12 mouse cellular contexts compared by ENCODE assay signal in the genomic region with DNA sequence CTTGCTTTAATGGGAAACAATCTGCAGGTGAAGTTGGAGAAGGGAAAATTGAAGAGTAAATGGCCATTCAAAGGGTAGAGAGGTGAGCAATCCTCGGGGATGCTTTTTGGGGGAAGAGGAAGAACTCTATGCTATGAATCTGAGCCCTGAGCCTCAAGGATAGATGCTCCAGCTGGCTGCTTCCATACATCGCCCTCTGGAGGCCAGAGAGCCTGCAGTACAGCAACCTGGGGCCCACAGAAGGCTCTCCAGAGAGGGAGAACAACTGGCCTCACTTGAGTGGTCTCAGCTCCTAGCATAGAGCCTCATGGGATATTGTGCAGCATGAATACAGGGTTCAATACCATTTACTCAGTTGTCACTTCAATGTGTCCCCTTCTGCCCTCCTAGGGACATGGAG.
A peak's percentile ranks its signal among the peaks of the same experiment; 100 is the strongest.
DNase-seq lines count a peak whose midpoint lies in the region; ATAC-seq and TF ChIP-seq lines count a peak whose summit lies in the region.
"Had no signal": no experiment of that assay in that cellular context is flagged by ENCODE, and none has a peak within 500 bp of the region (broad histone marks: within the 10 kb centered on the region; RNA-seq: fewer than 3 reads in every experiment).

No protein-coding gene starts in this region.

- no peaks in the 10 kb centered on the region for H3K27me3 ChIP-seq in cerebellum, adult 2 months (ENCODE audit: control insufficient read depth, insufficient read depth, low read length)
- H3K27me3 ChIP-seq in intestine, postnatal 0 days (replicated peaks; ENCODE audit: control insufficient read depth, insufficient read depth, low read length) = no peaks in the 10 kb centered on the region
- no peaks in the 10 kb centered on the region for H3K27me3 ChIP-seq in intestine, embryonic 16.5 days (replicated peaks; ENCODE audit: control insufficient read depth, insufficient read depth, low read length)
- H3K27me3 ChIP-seq in lung, embryonic 14.5 days (ENCODE audit: insufficient read depth, low read length) = no peaks in the 10 kb centered on the region
- H3K27me3 ChIP-seq: intestine, embryonic 15.5 days had no signal

- no peak overlapping the region for H3K9ac ChIP-seq in intestine, postnatal 0 days (ENCODE audit: low read depth, low read length)
- no peak overlapping the region for H3K9ac ChIP-seq in intestine, embryonic 16.5 days (ENCODE audit: low read depth, low read length)
- H3K9ac ChIP-seq in lung, embryonic 14.5 days = no peak overlapping the region
- H3K9ac ChIP-seq: embryonic facial prominence, embryonic 12.5 days; intestine, embryonic 15.5 days had no signal

- H3K4me3 ChIP-seq in cerebellum, adult 2 months (replicated peaks; ENCODE audit: insufficient read depth, low read depth, low read length) = no peak overlapping the region
- H3K4me3 ChIP-seq in intestine, postnatal 0 days (ENCODE audit: low read depth, low read length) = no peak overlapping the region
- no peak overlapping the region for H3K4me3 ChIP-seq in intestine, embryonic 16.5 days (ENCODE audit: low read length)
- H3K4me3 ChIP-seq in lung, embryonic 14.5 days (ENCODE audit: low read depth, low read length) = no peak overlapping the region
- H3K4me3 ChIP-seq: embryonic facial prominence, embryonic 12.5 days; intestine, embryonic 15.5 days; myocyte had no signal

- no peaks in the 10 kb centered on the region for H3K4me1 ChIP-seq in cerebellum, adult 2 months (ENCODE audit: control insufficient read depth, insufficient read depth, low read length)
- H3K4me1 ChIP-seq in intestine, postnatal 0 days (replicated peaks; ENCODE audit: control insufficient read depth, insufficient read depth, low read length) = no peaks in the 10 kb centered on the region
- H3K4me1 ChIP-seq in intestine, embryonic 16.5 days (ENCODE audit: control insufficient read depth, insufficient read depth, low read length) = no peaks in the 10 kb centered on the region
- H3K4me1 ChIP-seq in lung, embryonic 14.5 days (ENCODE audit: insufficient read depth) = no peaks in the 10 kb centered on the region
- H3K4me1 ChIP-seq: embryonic facial prominence, embryonic 12.5 days; intestine, embryonic 15.5 days had no signal

- no peak overlapping the region for H3K4me2 ChIP-seq in intestine, postnatal 0 days (replicated peaks; ENCODE audit: low read depth)
- no peak overlapping the region for H3K4me2 ChIP-seq in intestine, embryonic 16.5 days (ENCODE audit: low read depth, low read length)
- H3K4me2 ChIP-seq in lung, embryonic 14.5 days = no peak overlapping the region
- H3K4me2 ChIP-seq: embryonic facial prominence, embryonic 12.5 days; intestine, embryonic 15.5 days had no signal

- WGBS in cerebellum, adult 2 months = 29% methylated on average over 2 of the region's 2 CpGs
- WGBS in intestine, postnatal 0 days = 13% methylated on average over 2 of the region's 2 CpGs
- 20% methylated on average over 2 of the region's 2 CpGs for WGBS in intestine, embryonic 16.5 days
- 8% methylated on average over 2 of the region's 2 CpGs for WGBS in lung, embryonic 14.5 days

- H3K36me3 ChIP-seq in intestine, postnatal 0 days (ENCODE audit: control insufficient read depth, insufficient read depth) = no peaks in the 10 kb centered on the region
- no peaks in the 10 kb centered on the region for H3K36me3 ChIP-seq in intestine, embryonic 16.5 days (ENCODE audit: control insufficient read depth, insufficient read depth, low read length)
- no peaks in the 10 kb centered on the region for H3K36me3 ChIP-seq in lung, embryonic 14.5 days (ENCODE audit: insufficient read depth)
- H3K36me3 ChIP-seq: embryonic facial prominence, embryonic 12.5 days; intestine, embryonic 15.5 days had no signal

- no peak for TF ChIP-seq POLR2A in cerebellum, adult 2 months (IDR thresholded peaks at IDR 0.05; ENCODE audit: borderline replicate concordance, insufficient read depth, low read length)

- TF ChIP-seq CTCF in cerebellum, adult 2 months (IDR thresholded peaks at IDR 0.05; ENCODE audit: borderline replicate concordance, insufficient read depth, low read depth, low read length) = peak; percentile 26; the same call in 1 of the 2 replicates
- peak; percentile 58 for TF ChIP-seq CTCF in intestine, postnatal 0 days (IDR thresholded peaks at IDR 0.05; ENCODE audit: low read depth)
- peak; percentile 40 for TF ChIP-seq CTCF in lung, embryonic 14.5 days (IDR thresholded peaks at IDR 0.05; ENCODE audit: low read depth)

- no peak for ATAC-seq in intestine, postnatal 0 days
- ATAC-seq in intestine, embryonic 16.5 days = no peak
- ATAC-seq in lung, embryonic 14.5 days (ENCODE audit: insufficient read depth) = no peak
- no peak for ATAC-seq in inflammation-experienced regulatory T-cells, adult 6 months
- ATAC-seq: forebrain, embryonic 14.5 days; intestine, embryonic 15.5 days had no signal

- DNase-seq in cerebellum, adult 2 months = no peak
- DNase-seq in cerebellum, adult 8-10 months = no peak
- peak; percentile 14 for DNase-seq in lung, embryonic 14.5 days
- no peak for DNase-seq in lung, postnatal 10 days
- DNase-seq in NIH3T3 (ENCODE audit: low read depth) = peak; percentile 15

- H3K9me3 ChIP-seq in intestine, postnatal 0 days (ENCODE audit: control insufficient read depth) = no peaks in the 10 kb centered on the region
- H3K9me3 ChIP-seq in intestine, embryonic 16.5 days (ENCODE audit: control insufficient read depth, low read length) = no peaks in the 10 kb centered on the region
- no peaks in the 10 kb centered on the region for H3K9me3 ChIP-seq in lung, embryonic 14.5 days (ENCODE audit: low read depth, low read length)
- H3K9me3 ChIP-seq: embryonic facial prominence, embryonic 12.5 days; intestine, embryonic 15.5 days had no signal

- H3K27ac ChIP-seq in cerebellum, adult 2 months (ENCODE audit: insufficient read depth, low read length) = no peak overlapping the region
- no peak overlapping the region for H3K27ac ChIP-seq in intestine, postnatal 0 days (ENCODE audit: low read depth, low read length)
- no peak overlapping the region for H3K27ac ChIP-seq in intestine, embryonic 16.5 days (ENCODE audit: low read length)
- no peak overlapping the region for H3K27ac ChIP-seq in lung, embryonic 14.5 days (ENCODE audit: low read depth)
- H3K27ac ChIP-seq: embryonic facial prominence, embryonic 12.5 days; intestine, embryonic 15.5 days had no signal

Comparison
In these comparisons a context has a peak if more than half of its experiments do, and no peak if none do; other contexts are left out.
1. DNase-seq: peak in lung, embryonic 14.5 days (single experiment) and NIH3T3 (single experiment); none in cerebellum, adult 2 months (0 of 2), cerebellum, adult 8-10 months (single experiment) and lung, postnatal 10 days (single experiment).
2. Peak in every context shown above with its lines, with median percentiles within 50 percentile points of each other: CTCF ChIP-seq.